Mouse (Mus musculus) spleen, postnatal 36 days (tissue): ENCODE results near the gene Olfr1393.
"Not testable (repeated sequence)": the region's sequence is repeated elsewhere in the genome, so short reads cannot be mapped to it uniquely, and the experiment has no call there.

Source experiments
- DNase-seq, 2 experiments: peaks; one replicate each; pipeline ENCODE4 v3.0.0; 2022; ENCODE audit warnings: low spot score in 2 of 2, mixed read lengths in 1 of 2

Gene Olfr1393

GRCm38 (mm10) chr11:49304441-49304840 is 26.3 kb downstream of the Olfr1393 start, which contains the start of gene Olfr10:
Olfr10 (plus strand) TSS chr11:49304741.
- no peak for DNase-seq

GRCm38 (mm10) chr11:49308547-49308946 is 30.4 kb downstream of the Olfr1393 start:
- not testable (repeated sequence) for DNase-seq

GRCm38 (mm10) chr11:49322442-49322841 is 44.3 kb downstream of the Olfr1393 start, which contains the start of gene Olfr1391:
Olfr1391 (plus strand) TSS chr11:49322742.
- no peak for DNase-seq

DNA sequence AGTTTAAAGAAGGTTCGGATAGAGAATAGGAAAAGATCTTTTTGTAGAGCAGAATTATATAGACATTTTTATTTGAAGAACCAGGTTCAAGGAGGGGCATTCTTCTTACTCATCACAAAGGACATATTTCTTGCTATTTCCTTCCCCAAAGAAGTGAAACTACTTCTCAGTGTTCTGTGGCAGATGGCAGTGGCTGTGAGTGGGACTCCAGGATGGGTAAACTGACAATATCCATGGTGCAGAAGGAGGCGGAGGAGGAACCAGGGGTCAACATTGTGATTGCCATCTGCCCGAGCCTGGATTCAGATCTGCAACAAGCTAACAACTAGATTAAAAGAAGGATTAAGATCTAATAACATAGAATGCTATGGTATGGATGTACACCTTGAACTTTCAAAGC is 48.6 kb downstream of the Olfr1393 start:
- DNase-seq, result no peak

- DNase-seq, result no peak
Observed at GRCm38 (mm10) chr11:49329686-49330085, 51.6 kb downstream of the Olfr1393 start.
